In genomic region chr5:92701750-92702149, GRCm38 (mm10) we compare ENCODE assay signal across 21 mouse cellular contexts.
"Had no signal": no experiment of that assay in that cellular context is flagged by ENCODE, and none has a peak within 500 bp of the region (broad histone marks: within the 10 kb centered on the region; RNA-seq: fewer than 3 reads in every experiment).

No protein-coding gene starts in this region.

- H3K36me3 ChIP-seq: kidney, embryonic 15.5 days; limb, embryonic 12.5 days; limb, embryonic 15.5 days; neural tube, embryonic 12.5 days; neural tube, embryonic 15.5 days had no signal

- H3K27ac ChIP-seq: kidney, embryonic 15.5 days; limb, embryonic 12.5 days; limb, embryonic 15.5 days; liver, embryonic 14.5 days; neural tube, embryonic 12.5 days; neural tube, embryonic 15.5 days; stomach, postnatal 0 days had no signal

- H3K4me1 ChIP-seq: megakaryocyte, embryonic 14.5 days had no signal

- H3K9ac ChIP-seq: kidney, embryonic 15.5 days; limb, embryonic 12.5 days; limb, embryonic 15.5 days; liver, embryonic 14.5 days; liver, postnatal 0 days; neural tube, embryonic 12.5 days; neural tube, embryonic 15.5 days had no signal

- DNase-seq: kidney, adult 11 months; kidney, adult 8-10 months; kidney, postnatal 10 days; kidney, postnatal 36 days; left cerebral cortex, postnatal 4 days; liver, postnatal 0 days; midbrain, embryonic 14.5 days; right cerebral cortex, adult 18-20 months; right cerebral cortex, postnatal 14 days; right cerebral cortex, postnatal 4 days; thymus, postnatal 25 days had no signal

- H3K9me3 ChIP-seq: kidney, embryonic 15.5 days; limb, embryonic 12.5 days; limb, embryonic 15.5 days; neural tube, embryonic 12.5 days; neural tube, embryonic 15.5 days had no signal

- H3K4me2 ChIP-seq: kidney, embryonic 15.5 days; limb, embryonic 12.5 days; limb, embryonic 15.5 days; liver, embryonic 11.5 days; midbrain, embryonic 11.5 days; neural tube, embryonic 12.5 days; neural tube, embryonic 15.5 days had no signal

- ATAC-seq: liver, postnatal 0 days had no signal

- H3K27me3 ChIP-seq: kidney, embryonic 15.5 days; limb, embryonic 12.5 days; limb, embryonic 15.5 days; neural tube, embryonic 12.5 days; neural tube, embryonic 15.5 days had no signal

- H3K4me3 ChIP-seq: kidney, embryonic 15.5 days; limb, embryonic 12.5 days; limb, embryonic 15.5 days; megakaryocyte, embryonic 14.5 days; neural tube, embryonic 12.5 days; neural tube, embryonic 15.5 days had no signal
